Mouse (Mus musculus) lung, embryonic 16.5 days (tissue): ENCODE measurements at regions not wholly inside any gene's neighbourhood (a gene's known extent, or its start where the extent isn't known, plus 50 kb on each side); places are given as distances from the start of the nearest gene placed in this dataset.
A peak's percentile ranks its signal among the peaks of the same experiment; 100 is the strongest.
"Not testable (repeated sequence)": the region's sequence is repeated elsewhere in the genome, so short reads cannot be mapped to it uniquely, and the experiment has no call there.

ENCODE experiments used
- ATAC-seq: fragments of 200-750 bp; cut with Nextera tagmentation; 2 replicates; pipeline ENCODE4 v1.8.0; 2017; ENCODE audit warnings: low read depth, mild to moderate bottlenecking, moderate library complexity
- H3K27ac ChIP-seq: fragments of 300-500 bp; sonication (generic); 2 replicates; pipeline ENCODE4 v1.5.1; 2014; ENCODE audit warnings: mild to moderate bottlenecking, control low read depth, low read length
- H3K27me3 ChIP-seq: fragments of 300-500 bp; sonication (generic); 2 replicates; pipeline ENCODE4 v1.6.1; 2014; ENCODE audit warnings: low read depth, low read length, mixed read lengths; ENCODE audit not compliant: control insufficient read depth, insufficient read depth
- H3K36me3 ChIP-seq: fragments of 300-500 bp; sonication (generic); 2 replicates; pipeline ENCODE4 v1.6.1; 2014; ENCODE audit warnings: low read length; ENCODE audit not compliant: control insufficient read depth, insufficient read depth
- H3K4me1 ChIP-seq: fragments of 300-500 bp; sonication (generic); replicated peaks from 2 replicates; pipeline ENCODE4 v1.6.1; 2014; ENCODE audit warnings: low read length, mixed read lengths; ENCODE audit not compliant: control insufficient read depth, insufficient read depth
- H3K4me2 ChIP-seq: fragments of 300-500 bp; sonication (generic); 2 replicates; pipeline ENCODE4 v1.6.1; 2014; ENCODE audit warnings: low read depth, low read length, control low read depth
- H3K4me3 ChIP-seq: fragments of 300-500 bp; sonication (generic); 2 replicates; pipeline ENCODE4 v1.5.1; 2014; ENCODE audit warnings: mild to moderate bottlenecking, low read length, control low read depth
- H3K9ac ChIP-seq: fragments of 300-500 bp; sonication (generic); 2 replicates; pipeline ENCODE4 v1.6.1; 2014; ENCODE audit warnings: low read length, control low read depth
- H3K9me3 ChIP-seq: fragments of 300-500 bp; sonication (generic); 2 replicates; pipeline ENCODE4 v1.6.1; 2016; ENCODE audit warnings: low read length; ENCODE audit not compliant: control insufficient read depth
- WGBS: fragments of 180-500 bp; shearing (Covaris S2); extraction: QIAGEN DNeasy Blood & Tissue Kit; methylation state at CpG from one replicate; pipeline ENCODE4 v1.1.7; 2014; 5-methylcytosine and 5-hydroxymethylcytosine counted together

DNA sequence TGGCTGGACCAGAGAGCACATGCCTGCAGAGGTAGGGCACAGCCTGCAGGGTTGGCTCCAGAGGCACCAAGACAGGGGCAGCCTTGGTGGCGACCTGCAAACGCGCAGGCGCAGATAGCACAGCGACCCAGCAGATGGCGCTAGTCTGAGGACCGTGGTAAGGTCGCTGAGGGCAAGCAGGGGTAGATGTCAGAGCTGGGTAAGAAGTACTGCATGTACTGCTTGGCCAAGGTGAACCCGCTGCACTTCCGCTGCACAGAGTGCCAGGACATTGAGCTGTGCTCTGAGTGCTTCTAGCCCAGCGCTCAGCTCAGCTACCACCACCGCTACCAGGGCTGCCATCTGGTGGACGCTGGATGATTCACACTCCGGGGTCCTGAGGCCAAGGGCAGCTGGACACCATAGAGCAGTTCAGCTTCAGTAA is 68.3 kb downstream of the Hsp90b1 start:
- not testable (repeated sequence) for H3K9ac ChIP-seq, H3K9me3 ChIP-seq, H3K36me3 ChIP-seq, H3K27ac ChIP-seq, H3K27me3 ChIP-seq, H3K4me1 ChIP-seq
- H3K4me2 ChIP-seq, result peak overlapping the region; percentile 46
- peak overlapping the region; percentile 33 for H3K4me3 ChIP-seq
- peak; percentile 88 for ATAC-seq
- WGBS, result 6% methylated on average over 14 of the region's 14 CpGs

- ATAC-seq, H3K9me3 ChIP-seq, H3K4me1 ChIP-seq, H3K36me3 ChIP-seq, H3K27ac ChIP-seq, H3K9ac ChIP-seq, H3K27me3 ChIP-seq: not testable (repeated sequence)
- peak overlapping the region; percentile 46 for H3K4me2 ChIP-seq
- peak overlapping the region; percentile 33 for H3K4me3 ChIP-seq
- 28% methylated on average over 6 of the region's 6 CpGs for WGBS
Observed at GRCm38 (mm10) chr10:86636515-86636914, 68.8 kb downstream of the Hsp90b1 start.

DNA sequence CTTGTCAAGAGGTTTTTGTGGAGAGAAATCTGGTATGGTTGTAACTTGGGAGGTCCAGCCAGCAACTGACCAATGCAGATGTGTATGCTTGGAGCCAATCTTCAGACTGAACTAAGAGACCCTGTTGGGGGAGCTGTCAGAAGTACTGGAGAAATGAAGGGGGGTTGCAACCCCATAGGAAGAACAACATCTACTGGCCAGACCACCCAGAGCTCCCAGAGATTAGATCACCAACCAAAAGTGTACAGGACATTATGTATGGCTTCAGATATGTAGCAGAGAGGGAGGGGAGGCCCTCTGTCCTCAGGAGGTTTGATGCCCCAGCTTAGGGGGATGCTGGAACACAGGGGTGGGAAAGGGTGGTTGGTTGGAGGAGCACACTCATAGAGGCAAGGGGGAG is 78.6 kb downstream of the Hsp90b1 start:
- not testable (repeated sequence) for ATAC-seq, H3K27ac ChIP-seq, H3K9me3 ChIP-seq, H3K4me3 ChIP-seq, H3K27me3 ChIP-seq, H3K4me2 ChIP-seq, H3K9ac ChIP-seq, H3K4me1 ChIP-seq, H3K36me3 ChIP-seq

GRCm38 (mm10) chr10:86617958-86618664 is 87.2 kb downstream of the Hsp90b1 start:
- ATAC-seq, H3K4me2 ChIP-seq, H3K4me1 ChIP-seq, H3K9ac ChIP-seq, H3K27ac ChIP-seq, H3K27me3 ChIP-seq, H3K36me3 ChIP-seq, H3K9me3 ChIP-seq, H3K4me3 ChIP-seq: not testable (repeated sequence)
- WGBS, result 82% methylated on average over 6 of the region's 6 CpGs

DNA sequence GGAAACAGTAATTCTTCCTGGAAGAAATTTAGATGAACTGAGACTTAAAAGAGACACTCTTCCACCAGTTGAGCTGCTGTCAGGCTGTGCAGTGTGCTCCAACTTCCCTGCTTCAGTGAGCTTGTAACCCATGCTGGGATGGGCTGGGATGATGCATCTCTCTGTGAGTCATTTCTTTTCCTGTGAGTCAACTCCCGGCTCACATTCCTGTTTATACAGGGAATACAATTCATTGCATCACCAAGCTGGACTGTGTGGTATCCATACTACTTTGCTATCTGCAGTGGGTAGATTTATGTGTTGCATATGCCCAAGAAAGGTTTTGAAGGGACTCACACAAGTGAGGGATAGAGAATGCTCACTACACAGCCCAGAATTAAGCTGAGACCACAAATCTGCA is 93.0 kb downstream of the Hsp90b1 start:
- not testable (repeated sequence) for H3K4me2 ChIP-seq, H3K27me3 ChIP-seq, H3K36me3 ChIP-seq, ATAC-seq, H3K4me1 ChIP-seq, H3K4me3 ChIP-seq, H3K27ac ChIP-seq, H3K9me3 ChIP-seq, H3K9ac ChIP-seq
- WGBS, result 6% methylated on average over 1 of the region's 1 CpGs

- not testable (repeated sequence) for H3K4me1 ChIP-seq, H3K27ac ChIP-seq, H3K9me3 ChIP-seq, H3K27me3 ChIP-seq, H3K4me2 ChIP-seq, H3K9ac ChIP-seq, ATAC-seq, H3K36me3 ChIP-seq, H3K4me3 ChIP-seq
- 62% methylated on average over 2 of the region's 2 CpGs for WGBS
Observed at GRCm38 (mm10) chr10:86610027-86610426, 95.3 kb downstream of the Hsp90b1 start.

DNA sequence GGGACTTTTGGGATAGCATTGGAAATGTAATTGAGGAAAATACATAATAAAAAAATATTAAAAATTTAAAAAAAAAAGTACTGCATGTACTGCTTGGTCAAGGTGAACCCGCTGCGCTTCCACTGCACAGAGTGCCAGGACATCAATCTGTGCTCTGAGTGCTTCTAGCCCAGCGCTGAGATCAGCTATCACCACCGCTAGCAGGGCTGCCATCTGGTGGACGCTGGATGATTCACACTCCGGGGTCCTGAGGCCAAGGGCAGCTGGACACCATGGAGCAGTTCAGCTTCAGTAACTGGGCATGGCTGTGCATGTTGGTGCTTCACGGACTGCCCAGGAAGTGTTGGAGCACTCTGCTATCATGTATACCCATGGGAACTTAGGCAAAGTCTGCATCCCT is 102.1 kb upstream of the Syn3 start:
- H3K4me3 ChIP-seq, H3K4me1 ChIP-seq, H3K36me3 ChIP-seq, H3K4me2 ChIP-seq, H3K9ac ChIP-seq, H3K9me3 ChIP-seq, ATAC-seq, H3K27ac ChIP-seq, H3K27me3 ChIP-seq: not testable (repeated sequence)
- 42% methylated on average over 7 of the region's 7 CpGs for WGBS

- not testable (repeated sequence) for H3K4me1 ChIP-seq
- 87% methylated on average over 7 of the region's 7 CpGs for WGBS
Observed at GRCm38 (mm10) chr10:86599991-86600390, 101.3 kb upstream of the Syn3 start.

GRCm38 (mm10) chr10:86590211-86590610 is 91.5 kb upstream of the Syn3 start:
- H3K9me3 ChIP-seq, H3K4me1 ChIP-seq, H3K36me3 ChIP-seq, H3K27me3 ChIP-seq, H3K27ac ChIP-seq, H3K4me3 ChIP-seq, ATAC-seq, H3K4me2 ChIP-seq, H3K9ac ChIP-seq: not testable (repeated sequence)
- 75% methylated on average over 2 of the region's 2 CpGs for WGBS

More at GRCm38 (mm10) chr10:86599991-86600390, 101.3 kb upstream of the Syn3 start:
- H3K9ac ChIP-seq, H3K4me3 ChIP-seq, H3K27ac ChIP-seq, H3K27me3 ChIP-seq, H3K9me3 ChIP-seq, H3K36me3 ChIP-seq, H3K4me2 ChIP-seq, ATAC-seq: not testable (repeated sequence)

- H3K27ac ChIP-seq, H3K4me1 ChIP-seq, H3K4me3 ChIP-seq, H3K9ac ChIP-seq, H3K4me2 ChIP-seq, H3K36me3 ChIP-seq, ATAC-seq, H3K9me3 ChIP-seq, H3K27me3 ChIP-seq: not testable (repeated sequence)
- WGBS, result 40% methylated on average over 1 of the region's 2 CpGs
Observed at GRCm38 (mm10) chr10:86566875-86567274, 68.2 kb upstream of the Syn3 start.
